Mouse (Mus musculus) cerebellum, adult 18-20 months (tissue): ENCODE results near the gene Pm20d1.

Source experiments
- DNase-seq, 2 experiments: peaks; one replicate each; pipeline ENCODE4 v3.0.0; 2021

The Pm20d1 gene

GRCm38 (mm10) chr1:131797202-131797909, at the start of gene Pm20d1:
Gene Pm20d1, plus strand, starts transcription at chr1:131797381.
- DNase-seq = peak; percentile 7 to 9

GRCm38 (mm10) chr1:131747761-131748160, 49.4 kb upstream of the Pm20d1 start:
- no peak for DNase-seq

GRCm38 (mm10) chr1:131748636-131749035, 48.5 kb upstream of the Pm20d1 start:
- DNase-seq = no peak

- no peak for DNase-seq
These were observed 47.3 kb upstream of the Pm20d1 start for GRCm38 (mm10) chr1:131749706-131750545.

GRCm38 (mm10) chr1:131751181-131751890, 45.8 kb upstream of the Pm20d1 start:
- no peak for DNase-seq

- DNase-seq = peak; percentile 61 to 73
These were observed 45.3 kb upstream of the Pm20d1 start for GRCm38 (mm10) chr1:131751891-131752311.

- DNase-seq = no peak
These were observed 42.9 kb upstream of the Pm20d1 start for GRCm38 (mm10) chr1:131754212-131754829.

GRCm38 (mm10) chr1:131754916-131755315, 42.3 kb upstream of the Pm20d1 start:
- DNase-seq = no peak

- no peak for DNase-seq
These were observed 40.0 kb upstream of the Pm20d1 start for GRCm38 (mm10) chr1:131757211-131757610.

- no peak for DNase-seq
These were observed 38.4 kb upstream of the Pm20d1 start for GRCm38 (mm10) chr1:131758796-131759195.

GRCm38 (mm10) chr1:131759667-131760427, 37.3 kb upstream of the Pm20d1 start:
- no peak for DNase-seq

GRCm38 (mm10) chr1:131760428-131760820, 36.8 kb upstream of the Pm20d1 start:
- no peak for DNase-seq

- no peak for DNase-seq
These were observed 35.9 kb upstream of the Pm20d1 start for GRCm38 (mm10) chr1:131761079-131761831.

GRCm38 (mm10) chr1:131763683-131764082, 33.5 kb upstream of the Pm20d1 start:
- DNase-seq = no peak

GRCm38 (mm10) chr1:131764581-131765338, 32.4 kb upstream of the Pm20d1 start:
- no peak for DNase-seq

GRCm38 (mm10) chr1:131765357-131766001, 31.7 kb upstream of the Pm20d1 start:
- DNase-seq = peak; percentile 74 to 85

- DNase-seq = no peak
These were observed 27.9 kb upstream of the Pm20d1 start for GRCm38 (mm10) chr1:131769296-131769695.

GRCm38 (mm10) chr1:131770656-131771055, 26.5 kb upstream of the Pm20d1 start:
- peak in 1 of 2 experiments; percentile 37 for DNase-seq

GRCm38 (mm10) chr1:131771440-131771839, 25.7 kb upstream of the Pm20d1 start:
- DNase-seq = no peak

- DNase-seq = no peak
These were observed 2.6 kb upstream of the Pm20d1 start for GRCm38 (mm10) chr1:131794591-131794990.
